Mouse (Mus musculus) cerebellum, postnatal 14 days (tissue): ENCODE data around the gene Cradd.

Experiments used
- DNase-seq, 2 experiments: peaks; one replicate each; pipeline ENCODE4 v3.0.0; 2021; ENCODE audit warnings: mixed read lengths in 2 of 2

Cradd gene

GRCm38 (mm10) chr10:95195719-95196118 is 128.2 kb downstream of the Cradd start:
- no peak for DNase-seq

DNA sequence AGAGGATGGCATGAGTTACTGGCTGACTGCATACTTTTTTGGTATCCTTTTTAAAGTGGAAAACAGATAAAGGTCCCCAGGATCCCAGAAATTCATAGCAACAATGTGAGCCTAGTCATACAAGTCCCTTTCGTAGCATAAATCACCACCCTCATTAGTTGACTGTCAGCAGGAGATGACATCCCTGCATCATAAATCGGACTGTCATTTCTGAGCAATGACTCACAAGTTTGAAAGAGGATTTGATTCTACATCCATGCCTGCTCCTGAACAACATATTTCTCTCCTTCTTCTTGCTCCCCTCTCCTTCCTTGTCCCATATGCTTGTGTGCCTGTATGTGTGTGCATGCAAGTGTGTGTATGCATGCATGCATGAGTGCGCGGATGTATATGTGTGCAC is 129.2 kb downstream of the Cradd start:
- no peak for DNase-seq

- DNase-seq, result no peak
Measured at GRCm38 (mm10) chr10:95193875-95194281, 130.1 kb downstream of the Cradd start.

- DNase-seq, result no peak
Measured at GRCm38 (mm10) chr10:95191881-95192280, 132.1 kb downstream of the Cradd start.

DNA sequence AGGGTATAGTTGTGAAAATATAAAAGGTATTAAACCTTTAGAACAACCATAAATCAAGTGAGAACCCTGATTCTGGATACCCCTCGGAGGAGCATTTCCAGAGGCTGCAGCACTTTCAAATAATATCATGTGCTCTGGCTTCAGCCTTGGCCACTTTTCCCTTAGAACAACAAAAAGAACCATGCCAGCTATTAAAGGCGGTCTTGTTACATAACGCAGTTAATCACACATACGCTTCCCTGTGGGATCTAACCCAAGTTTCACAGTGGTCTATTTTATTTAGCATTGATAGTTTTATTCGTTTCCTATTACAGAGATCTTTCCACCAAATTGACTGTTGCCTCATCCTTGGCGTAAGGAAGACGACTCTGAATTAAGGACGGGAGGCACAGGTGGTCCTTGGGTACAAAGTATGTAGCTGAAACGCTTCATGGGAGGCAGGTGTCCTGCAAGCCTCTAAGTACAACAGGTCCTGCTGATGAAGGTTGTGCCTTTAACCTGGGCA is 132.7 kb downstream of the Cradd start:
- DNase-seq, result no peak

DNA sequence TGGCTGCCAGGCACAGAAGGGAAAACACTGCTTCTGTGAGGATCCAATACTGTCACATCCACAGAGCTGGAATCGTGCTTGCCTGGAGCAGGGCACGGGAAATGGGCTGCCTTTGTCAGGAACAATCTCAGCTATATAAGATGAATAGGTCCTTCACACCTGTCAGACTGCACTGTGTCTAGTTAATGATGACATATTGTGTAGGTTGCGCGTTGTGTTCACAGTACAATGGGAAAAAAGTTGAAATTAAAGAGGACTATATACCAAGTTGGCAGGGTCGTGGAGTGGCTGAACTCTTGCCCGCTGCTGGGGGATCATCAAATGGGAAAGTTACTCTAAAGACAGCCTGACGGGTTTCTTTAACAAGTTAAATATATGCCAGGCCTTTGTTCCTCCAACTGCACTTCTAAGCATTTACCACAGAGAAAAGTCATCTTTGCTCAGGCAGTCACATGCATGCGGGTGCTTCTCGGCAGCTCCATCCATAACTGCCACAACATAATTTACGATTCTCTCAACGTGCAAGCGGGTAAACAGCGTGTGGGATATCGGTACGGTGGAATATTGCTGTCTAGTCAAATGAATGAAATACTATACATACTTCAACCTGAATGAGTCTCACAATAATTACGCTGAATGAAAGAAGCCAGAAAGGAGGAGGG is 134.3 kb downstream of the Cradd start:
- DNase-seq, result no peak

DNA sequence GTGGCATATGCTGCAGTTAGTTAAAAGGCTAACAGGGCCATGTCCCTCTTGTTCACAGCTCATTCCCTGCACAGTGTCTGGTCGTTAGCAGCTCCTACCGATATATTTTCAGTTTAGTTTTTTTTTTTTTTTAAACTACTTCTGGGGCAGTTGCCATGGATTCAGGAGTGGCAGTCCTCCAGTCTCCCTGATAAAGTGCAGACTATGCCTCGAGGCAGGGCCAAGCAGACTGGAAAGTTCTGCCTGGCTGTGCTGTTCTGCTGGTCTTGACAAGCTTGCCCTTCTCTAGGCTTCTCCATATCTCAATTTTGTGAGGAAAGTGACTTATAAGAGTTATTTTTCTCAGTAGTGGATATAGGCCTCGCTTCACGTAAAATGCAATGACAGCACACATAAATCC is 139.7 kb downstream of the Cradd start:
- DNase-seq, result no peak

DNA sequence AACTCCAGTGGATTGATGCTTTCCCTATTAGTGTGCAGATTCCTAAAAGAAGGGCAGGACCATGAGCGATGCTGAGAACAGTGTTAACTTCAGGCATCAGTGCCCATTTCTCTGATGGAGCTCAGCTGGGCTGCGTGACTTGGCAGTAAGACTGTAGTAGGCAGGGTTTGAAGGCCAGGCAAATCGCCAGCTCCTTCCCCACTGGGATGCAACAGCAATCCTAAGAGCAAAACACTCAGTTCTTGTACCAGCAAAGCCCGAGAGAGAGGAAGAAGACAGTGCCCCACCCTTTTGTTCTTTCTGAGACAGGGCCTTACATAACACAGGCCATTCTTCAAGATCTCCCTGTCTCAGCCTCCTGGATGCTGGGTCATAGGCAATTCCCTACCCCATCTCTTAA is 140.9 kb downstream of the Cradd start:
- peak; percentile 85 to 91 for DNase-seq

- no peak for DNase-seq
Measured at GRCm38 (mm10) chr10:95182405-95182804, 141.5 kb downstream of the Cradd start.

- DNase-seq, result peak; percentile 67 to 73
Measured at GRCm38 (mm10) chr10:95181553-95181952, 142.4 kb downstream of the Cradd start.

- DNase-seq, result no peak
Measured at GRCm38 (mm10) chr10:95180900-95181299, 143.0 kb downstream of the Cradd start.

- DNase-seq, result no peak
Measured at GRCm38 (mm10) chr10:95180177-95180576, 143.8 kb downstream of the Cradd start.

DNA sequence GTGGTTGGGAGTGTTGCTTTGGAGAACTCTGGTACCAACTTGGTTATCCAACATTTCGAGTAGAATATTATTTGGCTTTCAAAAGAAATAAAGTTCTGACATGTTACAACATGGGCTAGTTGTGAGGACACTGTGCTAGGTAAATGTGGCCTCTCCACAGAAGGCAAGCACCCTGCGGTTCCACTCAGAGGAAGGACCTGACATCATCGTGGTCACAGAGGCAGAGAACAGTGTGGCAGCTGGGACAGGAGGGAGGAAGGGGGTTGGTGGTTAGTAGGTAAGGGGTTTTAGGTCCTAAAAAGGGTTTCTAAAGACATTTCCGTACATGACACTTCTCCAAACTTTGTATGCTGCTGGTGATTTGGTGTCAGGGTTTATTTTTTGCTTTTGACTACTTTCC is 145.1 kb downstream of the Cradd start:
- no peak for DNase-seq

- no peak for DNase-seq
Measured at GRCm38 (mm10) chr10:95175423-95176120, 148.4 kb downstream of the Cradd start.

DNA sequence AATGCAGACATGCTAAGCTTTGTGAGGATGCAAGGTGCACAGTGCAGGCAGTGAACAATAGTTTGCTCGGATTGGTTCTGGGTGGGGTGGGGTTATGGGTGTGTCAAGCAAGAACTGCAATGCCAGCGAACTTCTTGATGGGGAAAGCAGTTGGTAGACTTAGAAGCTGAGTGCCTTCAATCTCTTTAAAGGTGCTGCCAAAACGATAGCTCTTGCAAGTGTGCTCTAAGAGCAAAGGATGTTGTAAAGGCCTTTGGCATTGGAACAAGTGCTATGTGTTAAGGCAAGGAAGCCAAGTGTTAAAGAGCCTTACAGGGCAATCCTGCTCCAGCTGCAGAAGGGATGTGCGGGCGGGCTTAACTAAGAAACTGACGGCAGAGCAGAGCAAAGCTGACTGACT is 149.7 kb downstream of the Cradd start:
- DNase-seq, result no peak

DNA sequence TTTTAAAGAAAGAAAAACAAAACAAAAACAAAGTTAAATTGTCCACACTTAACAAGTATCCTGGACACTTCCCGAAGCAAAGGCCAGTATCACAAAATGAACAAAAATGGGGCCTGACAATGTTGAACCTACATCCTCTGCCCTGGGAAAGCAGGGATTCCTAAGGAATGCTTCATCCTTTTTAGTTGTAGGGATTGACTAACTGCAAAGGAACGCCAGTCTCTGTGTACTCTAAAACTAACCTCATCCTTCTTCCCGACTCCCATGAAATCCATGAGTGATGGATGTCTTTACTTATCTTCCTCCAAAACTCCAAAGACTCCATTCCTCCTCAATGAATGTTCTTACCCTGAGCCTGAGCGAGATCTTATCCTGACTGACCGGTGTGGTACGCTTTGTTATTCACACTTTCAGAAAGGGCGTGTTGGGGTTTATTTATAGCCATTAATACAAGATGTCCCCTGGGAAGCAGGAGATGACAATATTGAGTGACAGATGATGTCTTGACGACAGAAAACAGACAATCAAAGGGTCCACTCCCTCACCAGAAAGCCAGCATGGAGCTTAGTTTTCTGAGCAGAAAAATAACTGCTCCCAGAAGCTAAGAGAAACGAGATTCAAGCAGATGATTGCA is 153.1 kb downstream of the Cradd start:
- DNase-seq, result no peak

DNA sequence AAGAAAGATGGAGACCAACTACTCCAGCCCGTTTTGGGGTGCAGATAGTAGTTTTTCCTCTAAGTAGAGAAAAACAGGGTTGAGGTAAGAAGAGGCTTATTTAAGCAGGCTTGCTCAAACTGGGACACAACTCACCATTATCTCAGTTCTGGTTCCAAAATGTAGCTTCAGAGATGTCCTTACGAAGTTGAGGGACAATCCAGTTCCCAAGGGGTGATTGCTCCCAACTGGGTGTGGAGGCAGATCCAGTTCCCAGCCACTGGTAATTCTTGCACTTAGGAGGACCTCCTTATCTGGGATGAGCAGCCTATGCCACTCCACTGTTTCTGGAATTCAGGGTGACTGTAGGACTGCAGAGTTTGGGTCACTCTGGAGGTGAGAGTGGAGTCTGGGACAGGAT is 159.0 kb downstream of the Cradd start:
- no peak for DNase-seq

DNA sequence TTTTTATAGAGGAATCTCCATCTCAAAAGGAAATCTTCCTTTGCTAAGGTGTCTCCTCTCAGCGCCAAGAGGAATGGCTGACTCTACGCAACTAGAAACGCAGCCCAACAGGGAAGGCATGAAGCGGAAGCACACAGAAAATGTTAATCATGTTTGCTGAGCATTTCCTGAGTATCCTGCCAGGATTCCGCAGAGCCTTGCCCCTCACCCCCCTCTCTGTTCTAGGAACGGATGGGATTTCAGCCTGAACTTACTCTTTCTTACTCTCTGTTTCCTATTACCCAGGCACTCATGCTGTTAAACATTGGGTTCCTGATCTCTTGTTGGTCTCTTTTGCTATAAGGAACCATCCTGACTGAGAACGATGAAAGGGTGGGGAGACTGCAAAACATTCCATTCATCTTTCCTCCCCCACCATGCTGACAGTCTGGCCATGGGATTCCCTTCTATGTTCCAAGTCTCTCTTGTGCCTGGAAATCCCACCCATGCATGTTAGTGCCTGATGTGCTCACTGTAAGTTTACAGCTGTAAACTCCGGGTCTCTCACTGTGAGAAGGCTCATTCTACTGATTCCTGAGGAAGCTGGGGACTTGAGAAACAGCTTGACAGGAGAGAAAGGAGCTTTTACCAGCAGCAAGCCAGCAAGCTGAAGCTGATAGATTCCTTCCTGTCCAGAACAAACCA is 161.1 kb downstream of the Cradd start:
- DNase-seq, result peak in 1 of 2 experiments; percentile 23

- no peak for DNase-seq
Measured at GRCm38 (mm10) chr10:95159675-95160256, 164.2 kb downstream of the Cradd start.

DNA sequence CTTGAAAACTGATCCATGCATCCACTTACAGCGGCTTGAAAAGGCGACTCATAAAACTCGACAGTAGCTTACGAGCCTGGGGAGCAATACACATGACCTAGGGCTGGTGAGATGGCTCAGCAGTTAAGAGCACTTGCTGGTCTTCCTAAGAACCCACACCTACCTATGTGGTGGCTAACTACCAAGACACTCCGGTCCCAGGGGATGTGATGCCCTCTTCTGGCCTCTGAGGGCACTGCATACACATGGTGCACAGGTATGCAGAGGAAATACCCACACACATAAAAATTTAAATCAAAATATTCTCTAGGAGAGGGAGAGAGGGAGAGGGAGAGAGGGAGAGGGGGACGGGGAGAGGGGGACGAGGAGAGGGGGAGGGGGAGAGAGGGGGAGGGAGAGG is 167.5 kb downstream of the Cradd start:
- DNase-seq, result peak in 1 of 2 experiments; percentile 24

DNA sequence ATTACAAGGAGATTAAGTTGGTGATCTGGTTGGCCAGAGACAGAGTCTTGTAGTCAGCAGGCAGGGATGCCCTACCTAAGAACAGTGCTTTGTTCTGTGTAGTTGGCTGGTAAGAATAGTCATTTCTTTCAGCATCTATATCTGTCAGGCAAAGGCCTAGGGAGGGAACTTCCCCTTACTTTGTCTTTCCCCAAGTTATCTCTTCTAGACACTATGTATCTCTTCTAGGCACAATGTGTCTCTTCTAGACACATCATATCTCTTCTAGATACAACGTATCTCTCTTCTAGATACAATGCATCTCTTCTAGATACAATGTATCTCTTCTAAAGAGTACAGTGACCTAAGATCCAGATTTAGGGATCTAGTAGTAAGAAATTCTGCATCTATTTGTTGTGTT is 169.3 kb downstream of the Cradd start:
- no peak for DNase-seq

DNA sequence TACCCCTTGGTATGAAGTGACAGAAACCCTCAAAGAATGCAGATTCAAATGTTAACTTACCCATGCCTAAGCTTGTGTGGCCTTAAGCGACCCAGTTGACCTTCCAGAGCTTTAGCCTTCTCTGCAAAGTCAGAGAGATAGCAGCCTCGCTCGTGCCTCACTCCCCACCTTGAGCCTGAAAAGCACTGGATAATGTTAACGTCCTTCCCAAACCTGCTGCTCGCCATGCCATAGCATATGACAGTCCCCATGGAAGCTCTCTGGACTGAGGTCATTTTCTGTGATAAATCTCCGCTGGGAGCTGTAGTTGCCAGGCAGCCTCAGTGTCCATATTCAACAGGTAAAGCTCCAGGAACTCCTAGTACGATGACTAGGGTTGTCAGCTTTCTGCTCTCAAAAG is 170.7 kb downstream of the Cradd start:
- no peak for DNase-seq

- DNase-seq, result no peak
Measured at GRCm38 (mm10) chr10:95152503-95152989, 171.4 kb downstream of the Cradd start.
